In genomic region chr13:29588693-29589092, GRCm38 (mm10) we compare ENCODE assay signal across 26 mouse cellular contexts.
"Had no signal": no experiment of that assay in that cellular context is flagged by ENCODE, and none has a peak within 500 bp of the region (broad histone marks: within the 10 kb centered on the region; RNA-seq: fewer than 3 reads in every experiment).

No protein-coding gene starts in this region.

- H3K9ac ChIP-seq: heart, embryonic 13.5 days; heart, embryonic 15.5 days; hindbrain, embryonic 13.5 days; kidney, embryonic 15.5 days; limb, embryonic 12.5 days; liver, embryonic 12.5 days; liver, embryonic 14.5 days had no signal

- H3K27ac ChIP-seq: gastrocnemius, adult 2 months; heart, adult 2 months; heart, embryonic 13.5 days; heart, embryonic 15.5 days; hindbrain, embryonic 13.5 days; kidney, embryonic 15.5 days; kidney, postnatal 0 days; limb, embryonic 10.5 days; limb, embryonic 12.5 days; liver, embryonic 12.5 days; liver, embryonic 14.5 days had no signal

- H3K4me3 ChIP-seq: gastrocnemius, adult 2 months; heart, adult 2 months; heart, embryonic 13.5 days; heart, embryonic 15.5 days; hindbrain, embryonic 13.5 days; kidney, embryonic 15.5 days; limb, embryonic 10.5 days; limb, embryonic 12.5 days; liver, embryonic 12.5 days had no signal

- H3K36me3 ChIP-seq: limb, embryonic 10.5 days; limb, embryonic 12.5 days had no signal

- H3K9me3 ChIP-seq: limb, embryonic 10.5 days had no signal

- DNase-seq: gastrocnemius, adult 2 months; gastrocnemius, postnatal 10 days; gastrocnemius, postnatal 36 days; heart, adult 11 months; heart, adult 2 months; heart, postnatal 4 days; kidney, adult 11 months; kidney, adult 2 months; kidney, adult 9 months; kidney, postnatal 14 days; kidney, postnatal 36 days; layer of hippocampus, adult 9-11 months; layer of hippocampus, postnatal 36 days; liver had no signal

- H3K4me2 ChIP-seq: heart, embryonic 11.5 days; heart, embryonic 13.5 days; heart, embryonic 15.5 days; hindbrain, embryonic 13.5 days; kidney, embryonic 15.5 days; limb, embryonic 12.5 days; liver, embryonic 12.5 days had no signal

- ATAC-seq: hindbrain, embryonic 16.5 days; intestine, embryonic 16.5 days; liver, embryonic 12.5 days had no signal

- H3K27me3 ChIP-seq: heart, embryonic 13.5 days; heart, embryonic 15.5 days; hindbrain, embryonic 13.5 days; kidney, embryonic 15.5 days; limb, embryonic 12.5 days; liver, embryonic 12.5 days had no signal

- H3K4me1 ChIP-seq: heart, embryonic 13.5 days; heart, embryonic 15.5 days; kidney, embryonic 15.5 days; limb, embryonic 10.5 days; limb, embryonic 12.5 days; liver, embryonic 12.5 days had no signal
